Mouse (Mus musculus): ENCODE data around the gene Esx1. TPM values are rescaled to one million over a fixed set of nuclear protein-coding genes. Genes with fewer than 3 reads are reported as not detected.

Gene Esx1
- total and polyA plus RNA-seq, 3 experiments, result 0.17 to 2.1 (median 0.47) TPM

DNA sequence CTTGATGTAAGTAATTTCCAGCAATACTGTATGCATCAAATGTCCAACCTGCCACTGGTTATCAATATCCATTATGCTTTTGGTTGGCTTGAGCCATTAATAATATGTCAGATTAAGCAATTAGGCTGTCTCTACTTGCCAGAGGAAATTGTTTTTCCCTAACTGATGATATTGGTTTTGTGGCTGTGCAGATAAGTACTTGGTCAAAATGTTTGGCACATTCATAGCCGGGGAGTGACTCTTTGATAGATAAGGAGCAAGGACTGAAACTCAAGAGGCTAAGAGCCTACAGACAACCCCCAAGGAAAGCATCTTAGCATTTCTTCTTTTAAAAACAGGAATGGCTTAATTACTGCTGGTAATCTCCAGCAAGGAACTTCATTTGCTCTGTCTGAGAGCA is 40.8 kb upstream of the Esx1 start:
- no peak for TF ChIP-seq MAFK (IDR thresholded peaks at IDR 0.05; ENCODE audit: insufficient replicate concordance, low read length)
- TF ChIP-seq PAX5 (IDR thresholded peaks at IDR 0.05; ENCODE audit: low read length), result no peak
- no peak for TF ChIP-seq MAX (IDR thresholded peaks at IDR 0.05; ENCODE audit: low read length)
- no peak for TF ChIP-seq MEF2A (IDR thresholded peaks at IDR 0.05; ENCODE audit: borderline replicate concordance, low read depth, low read length)
- no peak for TF ChIP-seq IRF4 (IDR thresholded peaks at IDR 0.05; ENCODE audit: low read depth, low read length)
- no peak for TF ChIP-seq CTCF (conservative IDR thresholded peaks at IDR 0.05 in 1 of 2, IDR thresholded peaks at IDR 0.05 in 1 of 2; ENCODE audit: low read depth in 2 of 2, low read length in 2 of 2)
- TF ChIP-seq KAT2A (IDR thresholded peaks at IDR 0.05; ENCODE audit: insufficient replicate concordance, low read length), result no peak
- no peak for TF ChIP-seq JUN (IDR thresholded peaks at IDR 0.05; ENCODE audit: insufficient read depth, low read depth, low read length)
- TF ChIP-seq MYC (IDR thresholded peaks at IDR 0.05; ENCODE audit: low read depth, low read length), result no peak
- no peak for TF ChIP-seq USF2 (conservative IDR thresholded peaks at IDR 0.05; ENCODE audit: low read depth, low read length)
- no peak for TF ChIP-seq ZNF384 (IDR thresholded peaks at IDR 0.05; ENCODE audit: low read depth, low read length)
- no peak for TF ChIP-seq JUND (conservative IDR thresholded peaks at IDR 0.05; ENCODE audit: low read depth, low read length)
- no peak for TF ChIP-seq TCF12 (IDR thresholded peaks at IDR 0.05; ENCODE audit: low read depth, low read length)
- no peak for TF ChIP-seq SMC3 (IDR thresholded peaks at IDR 0.05; ENCODE audit: low read depth, low read length)
- no peak for TF ChIP-seq ZMIZ1 (IDR thresholded peaks at IDR 0.05; ENCODE audit: low read depth, low read length)
- TF ChIP-seq GABPA (IDR thresholded peaks at IDR 0.05; ENCODE audit: insufficient replicate concordance, low read depth, low read length), result no peak
- Histone ChIP-seq H3K36me3 (replicated peaks in 1 of 2; ENCODE audit: control insufficient read depth in 1 of 2, insufficient read depth in 1 of 2, low read length in 1 of 2) (no peaks in the 10 kb centered on the region), H3K9me3 (replicated peaks; ENCODE audit: low read length) (no peaks in the 10 kb centered on the region), H3K4me1 (ENCODE audit: control insufficient read depth in 1 of 2, insufficient read depth in 2 of 2) (no peaks in the 10 kb centered on the region), H3K79me2 (replicated peaks; ENCODE audit: control insufficient read depth, extremely low read depth, insufficient read depth, poor library complexity, severe bottlenecking) (no peaks in the 10 kb centered on the region), H3K4me2 (ENCODE audit: insufficient read depth, low read depth, poor library complexity, severe bottlenecking) (no peak overlapping the region), H3K27me3 (replicated peaks) (no peaks in the 10 kb centered on the region), H3K9ac (ENCODE audit: insufficient read depth, low read depth) (no peak overlapping the region), H3K4me3 (replicated peaks in 1 of 3; ENCODE audit: low read depth in 2 of 3, low read length in 2 of 3, poor library complexity in 1 of 3) (no peak overlapping the region), H3K27ac (ENCODE audit: insufficient read depth, low read depth) (no peak overlapping the region)
- in situ Hi-C loops (cut with MboI; ENCODE audit: low pct_ligation_motif_present, low pct_unique_long_range_greater_than_20kb, low sequenced_read_pairs) (no loop called here), dilution Hi-C loops (cut with MboI; ENCODE audit: extremely low pct_ligation_motif_present, extremely low pct_unique_long_range_greater_than_20kb, low sequenced_read_pairs) (no loop called here)
- DNase-seq (ENCODE audit: extremely low read depth), result no peak

GRCm38 (mm10) chrX:137160971-137161370 is 39.1 kb upstream of the Esx1 start:
- Histone ChIP-seq H3K9me3 (replicated peaks; ENCODE audit: low read length) (no peaks in the 10 kb centered on the region), H3K27ac (ENCODE audit: insufficient read depth, low read depth) (no peak overlapping the region), H3K9ac (ENCODE audit: insufficient read depth, low read depth) (no peak overlapping the region), H3K27me3 (replicated peaks) (no peaks in the 10 kb centered on the region), H3K36me3 (replicated peaks in 1 of 2; ENCODE audit: control insufficient read depth in 1 of 2, insufficient read depth in 1 of 2, low read length in 1 of 2) (no peaks in the 10 kb centered on the region), H3K4me1 (ENCODE audit: control insufficient read depth in 1 of 2, insufficient read depth in 2 of 2) (no peaks in the 10 kb centered on the region), H3K4me3 (replicated peaks in 1 of 3; ENCODE audit: low read depth in 2 of 3, low read length in 2 of 3, poor library complexity in 1 of 3) (no peak overlapping the region), H3K79me2 (replicated peaks; ENCODE audit: control insufficient read depth, extremely low read depth, insufficient read depth, poor library complexity, severe bottlenecking) (no peaks in the 10 kb centered on the region), H3K4me2 (ENCODE audit: insufficient read depth, low read depth, poor library complexity, severe bottlenecking) (no peak overlapping the region)
- DNase-seq (ENCODE audit: extremely low read depth), result no peak
- dilution Hi-C loops (cut with MboI; ENCODE audit: extremely low pct_ligation_motif_present, extremely low pct_unique_long_range_greater_than_20kb, low sequenced_read_pairs) (no loop called here), in situ Hi-C loops (cut with MboI; ENCODE audit: low pct_ligation_motif_present, low pct_unique_long_range_greater_than_20kb, low sequenced_read_pairs) (no loop called here)
- 0 out of 2 replicates have a peak, but pooled peaks have one; percentile 2 for TF ChIP-seq SMC3 (IDR thresholded peaks at IDR 0.05; ENCODE audit: low read depth, low read length)
- peak in 1 of 2 experiments; percentile 28; a peak in 2 of 4 replicates for TF ChIP-seq CTCF (conservative IDR thresholded peaks at IDR 0.05 in 1 of 2, IDR thresholded peaks at IDR 0.05 in 1 of 2; ENCODE audit: low read depth in 2 of 2, low read length in 2 of 2)
- TF ChIP-seq MAZ (IDR thresholded peaks at IDR 0.05; ENCODE audit: low read depth, low read length), result no peak
- TF ChIP-seq EP300 (IDR thresholded peaks at IDR 0.05; ENCODE audit: low read length), result no peak

Data from CH12.LX (cell line).